Mouse (Mus musculus) spleen, postnatal 36 days (tissue): ENCODE measurements at regions not wholly inside any gene's neighbourhood (a gene's known extent, or its start where the extent isn't known, plus 50 kb on each side); places are given as distances from the start of the nearest gene placed in this dataset.

Source experiments
- DNase-seq, 2 experiments: peaks; one replicate each; pipeline ENCODE4 v3.0.0; 2022; ENCODE audit warnings: low spot score in 2 of 2, mixed read lengths in 1 of 2

- no peak for DNase-seq
Measured at GRCm38 (mm10) chr16:29990795-29991587, 73.2 kb upstream of the Hes1 start.

GRCm38 (mm10) chr16:29991876-29992380, 72.3 kb upstream of the Hes1 start:
- DNase-seq: no peak

- DNase-seq: no peak
Measured at GRCm38 (mm10) chr16:29993111-29993510, 71.1 kb upstream of the Hes1 start.

- no peak for DNase-seq
Measured at GRCm38 (mm10) chr16:29993535-29993934, 70.6 kb upstream of the Hes1 start.

- no peak for DNase-seq
Measured at GRCm38 (mm10) chr16:29996139-29997069, 67.8 kb upstream of the Hes1 start.

- no peak for DNase-seq
Measured at GRCm38 (mm10) chr16:30000166-30000565, 64.0 kb upstream of the Hes1 start.

GRCm38 (mm10) chr16:30005124-30005523, 59.1 kb upstream of the Hes1 start:
- no peak for DNase-seq

- no peak for DNase-seq
Measured at GRCm38 (mm10) chr16:30006826-30007225, 57.4 kb upstream of the Hes1 start.

- DNase-seq: peak; percentile 52 to 54
Measured at GRCm38 (mm10) chr16:30008451-30009357, 55.5 kb upstream of the Hes1 start.

- peak; percentile 46 to 49 for DNase-seq
Measured at GRCm38 (mm10) chr16:30009521-30010186, 54.5 kb upstream of the Hes1 start.

- peak in 1 of 2 experiments; percentile 15 for DNase-seq
Measured at GRCm38 (mm10) chr16:30013123-30013522, 51.1 kb upstream of the Hes1 start.

GRCm38 (mm10) chr16:30013943-30014342, 50.2 kb upstream of the Hes1 start:
- DNase-seq: no peak
